In genomic region chr3:67429999-67430380, GRCm38 (mm10) we compare ENCODE assay signal across 8 mouse cellular contexts. TPM values are rescaled to one million over a fixed set of nuclear protein-coding genes. Genes with fewer than 3 reads are reported as not detected.
DNase-seq lines count a peak whose midpoint lies in the region; ATAC-seq and TF ChIP-seq lines count a peak whose summit lies in the region.

Gene Gfm1 (plus strand): TSS chr3:67430096.

- ATAC-seq in forebrain, embryonic 11.5 days (replicated peaks; ENCODE audit: low FRiP score) = peak; percentile 93
- ATAC-seq in heart, embryonic 16.5 days (replicated peaks; ENCODE audit: extremely low read depth, insufficient read depth, low FRiP score) = peak; percentile 90
- peak; percentile 85 for ATAC-seq in liver, embryonic 15.5 days (ENCODE audit: insufficient read depth)
- ATAC-seq in neural tube, embryonic 12.5 days (ENCODE audit: low FRiP score, low read depth) = peak; percentile 95

- peak; percentile 89 for TF ChIP-seq POLR2A in CH12.LX (IDR thresholded peaks at IDR 0.05; ENCODE audit: low read depth, low read length)

- H3K4me3 ChIP-seq in CH12.LX (replicated peaks in 1 of 3; ENCODE audit: low read depth in 2 of 3, low read length in 2 of 3, poor library complexity in 1 of 3) = peak within 1 kb of the TSS; percentile 87 to 99 (median 97)
- peak within 1 kb of the TSS; percentile 94 for H3K4me3 ChIP-seq in forebrain, embryonic 11.5 days (ENCODE audit: low read depth, low read length)
- peak within 1 kb of the TSS; percentile 95 for H3K4me3 ChIP-seq in heart, embryonic 16.5 days (ENCODE audit: low read length)
- H3K4me3 ChIP-seq in liver, embryonic 15.5 days (replicated peaks) = peak within 1 kb of the TSS; percentile 87
- peak within 1 kb of the TSS; percentile 84 for H3K4me3 ChIP-seq in neural tube, embryonic 12.5 days

- TF ChIP-seq EP300 in CH12.LX (IDR thresholded peaks at IDR 0.05; ENCODE audit: low read length) = no peak

- dilution Hi-C loops in CH12.LX (cut with MboI; ENCODE audit: extremely low pct_ligation_motif_present, extremely low pct_unique_long_range_greater_than_20kb, low sequenced_read_pairs) = no loop called here

- peak; percentile 43 to 84; a peak in 3 of 4 replicates for TF ChIP-seq CTCF in CH12.LX (conservative IDR thresholded peaks at IDR 0.05 in 1 of 2, IDR thresholded peaks at IDR 0.05 in 1 of 2; ENCODE audit: low read depth in 2 of 2, low read length in 2 of 2)

- peaks cover 22 to 36% of the 10 kb centered on the region in 2 experiments for H3K36me3 ChIP-seq in CH12.LX (replicated peaks in 1 of 2; ENCODE audit: control insufficient read depth in 1 of 2, insufficient read depth in 1 of 2, low read length in 1 of 2)
- no peaks in the 10 kb centered on the region; the same call in 1 of the 2 replicates for H3K36me3 ChIP-seq in forebrain, embryonic 11.5 days (ENCODE audit: control insufficient read depth, insufficient read depth, low read length)
- H3K36me3 ChIP-seq in heart, embryonic 16.5 days (ENCODE audit: control insufficient read depth, insufficient read depth) = peaks cover 14% of the 10 kb centered on the region
- peaks cover 27% of the 10 kb centered on the region for H3K36me3 ChIP-seq in liver, embryonic 15.5 days (replicated peaks)
- H3K36me3 ChIP-seq in neural tube, embryonic 12.5 days = peaks cover 21% of the 10 kb centered on the region

- peaks cover 12% of the 10 kb centered on the region for H3K9me3 ChIP-seq in CH12.LX (replicated peaks; ENCODE audit: low read length)
- peaks cover 9% of the 10 kb centered on the region; the same call in 1 of the 2 replicates for H3K9me3 ChIP-seq in forebrain, embryonic 11.5 days (ENCODE audit: control insufficient read depth, low read length)
- H3K9me3 ChIP-seq in heart, embryonic 16.5 days (replicated peaks; ENCODE audit: control insufficient read depth, low read length) = peaks cover 5% of the 10 kb centered on the region
- H3K9me3 ChIP-seq in liver, embryonic 15.5 days (replicated peaks) = no peaks in the 10 kb centered on the region
- peaks cover 12% of the 10 kb centered on the region for H3K9me3 ChIP-seq in neural tube, embryonic 12.5 days

- H3K4me1 ChIP-seq in CH12.LX (ENCODE audit: control insufficient read depth in 1 of 2, insufficient read depth in 2 of 2) = peaks cover 4 to 14% of the 10 kb centered on the region in 2 experiments
- 0 out of 2 replicates have a peak, but pooled peaks cover 4% of the 10 kb centered on the region for H3K4me1 ChIP-seq in forebrain, embryonic 11.5 days (replicated peaks; ENCODE audit: control insufficient read depth, insufficient read depth, low read length)
- peaks cover 10% of the 10 kb centered on the region for H3K4me1 ChIP-seq in heart, embryonic 16.5 days (ENCODE audit: control insufficient read depth, insufficient read depth, low read length)
- peaks cover 12% of the 10 kb centered on the region for H3K4me1 ChIP-seq in liver, embryonic 15.5 days (replicated peaks)
- peaks cover 9% of the 10 kb centered on the region for H3K4me1 ChIP-seq in neural tube, embryonic 12.5 days

- TF ChIP-seq RAD21 in CH12.LX (IDR thresholded peaks at IDR 0.05; ENCODE audit: low read depth, low read length) = no peak

- in situ Hi-C loops in CH12.LX (cut with MboI; ENCODE audit: low pct_ligation_motif_present, low pct_unique_long_range_greater_than_20kb, low sequenced_read_pairs) = no loop called here

- H3K4me2 ChIP-seq in CH12.LX (ENCODE audit: insufficient read depth, low read depth, poor library complexity, severe bottlenecking) = peak within 1 kb of the TSS; percentile 94
- H3K4me2 ChIP-seq in forebrain, embryonic 11.5 days (ENCODE audit: low read depth, low read length, severe bottlenecking) = peak within 1 kb of the TSS; percentile 75
- H3K4me2 ChIP-seq in heart, embryonic 16.5 days (ENCODE audit: low read depth, low read length) = peak within 1 kb of the TSS; percentile 89
- H3K4me2 ChIP-seq in liver, embryonic 15.5 days = peak within 1 kb of the TSS; percentile 68
- H3K4me2 ChIP-seq in neural tube, embryonic 12.5 days (replicated peaks) = peak within 1 kb of the TSS; percentile 90

- H3K9ac ChIP-seq in CH12.LX (ENCODE audit: insufficient read depth, low read depth) = peak within 1 kb of the TSS; percentile 55
- H3K9ac ChIP-seq in forebrain, embryonic 11.5 days (ENCODE audit: low read length) = peak within 1 kb of the TSS; percentile 86
- peak within 1 kb of the TSS; percentile 91 for H3K9ac ChIP-seq in heart, embryonic 16.5 days (ENCODE audit: low read length)
- H3K9ac ChIP-seq in liver, embryonic 15.5 days = peak within 1 kb of the TSS; percentile 80
- peak within 1 kb of the TSS; percentile 77 for H3K9ac ChIP-seq in neural tube, embryonic 12.5 days

- 0% methylated on average over 24 of the region's 24 CpGs for WGBS in forebrain, embryonic 11.5 days
- 0% methylated on average over 24 of the region's 24 CpGs for WGBS in heart, embryonic 16.5 days
- WGBS in liver, embryonic 15.5 days (ENCODE audit: insufficient replicate concordance) = 0% methylated on average over 24 of the region's 24 CpGs
- under 1% methylated on average over 24 of the region's 24 CpGs for WGBS in neural tube, embryonic 12.5 days

- H3K27ac ChIP-seq in CH12.LX (ENCODE audit: insufficient read depth, low read depth) = no peak within 1 kb of the TSS
- H3K27ac ChIP-seq in forebrain, embryonic 11.5 days (ENCODE audit: low read depth, low read length) = no peak within 1 kb of the TSS
- 0 out of 2 replicates have a peak within 1 kb of the TSS, but pooled peaks have one; percentile 25 for H3K27ac ChIP-seq in heart, embryonic 16.5 days (ENCODE audit: low read length)
- H3K27ac ChIP-seq in liver, embryonic 15.5 days (replicated peaks) = no peak within 1 kb of the TSS
- H3K27ac ChIP-seq in neural tube, embryonic 12.5 days = no peak within 1 kb of the TSS

- H3K27me3 ChIP-seq in CH12.LX (replicated peaks) = no peaks in the 10 kb centered on the region
- no peaks in the 10 kb centered on the region for H3K27me3 ChIP-seq in forebrain, embryonic 11.5 days (ENCODE audit: control insufficient read depth, insufficient read depth, low read length)
- no peaks in the 10 kb centered on the region for H3K27me3 ChIP-seq in heart, embryonic 16.5 days (ENCODE audit: control insufficient read depth, insufficient read depth, low read length)
- no peaks in the 10 kb centered on the region for H3K27me3 ChIP-seq in liver, embryonic 15.5 days
- H3K27me3 ChIP-seq in neural tube, embryonic 12.5 days (replicated peaks) = no peaks in the 10 kb centered on the region

- peak; percentile 90 for DNase-seq in CH12.LX (ENCODE audit: extremely low read depth)
- DNase-seq in c-Kit-positive CD71-positive TER-119-negative erythroid progenitor cells, embryonic 14.5 days (ENCODE audit: low read depth) = peak; percentile 80
- peak; percentile 93 for DNase-seq in forebrain, embryonic 11.5 days (ENCODE audit: low spot score)
- DNase-seq in kidney, postnatal 36 days = peak; percentile 93 to 95
- peak; percentile 77 for DNase-seq in telencephalon, adult 2 months (ENCODE audit: low read depth, low spot score)

- H3K79me2 ChIP-seq in CH12.LX (replicated peaks; ENCODE audit: control insufficient read depth, extremely low read depth, insufficient read depth, poor library complexity, severe bottlenecking) = peaks cover 19% of the 10 kb centered on the region

TF ChIP-seq in CH12.LX, 34 proteins besides CTCF, POLR2A, EP300 and RAD21 (continues in another document):
- TF ChIP-seq ELF1 (IDR thresholded peaks at IDR 0.05; ENCODE audit: low read depth, low read length) (peak; percentile 94), KAT2A (IDR thresholded peaks at IDR 0.05; ENCODE audit: insufficient replicate concordance, low read length) (peak; percentile 85; the same call in 1 of the 2 replicates), PAX5 (IDR thresholded peaks at IDR 0.05; ENCODE audit: low read length) (no peak), CHD2 (IDR thresholded peaks at IDR 0.05; ENCODE audit: low read length) (peak; percentile 62; the same call in 1 of the 2 replicates), USF1 (IDR thresholded peaks at IDR 0.05; ENCODE audit: low read depth, low read length) (peak; percentile 22; the same call in 1 of the 2 replicates), ZKSCAN1 (IDR thresholded peaks at IDR 0.05; ENCODE audit: borderline replicate concordance, low read depth, low read length) (no peak), ZC3H11A (IDR thresholded peaks at IDR 0.05; ENCODE audit: low read depth, low read length) (no peak), BHLHE40 (IDR thresholded peaks at IDR 0.05; ENCODE audit: low read depth, low read length) (no peak), MEF2A (IDR thresholded peaks at IDR 0.05; ENCODE audit: borderline replicate concordance, low read depth, low read length) (peak; percentile 33; the same call in 1 of the 2 replicates), SMC3 (IDR thresholded peaks at IDR 0.05; ENCODE audit: low read depth, low read length) (peak; percentile 41), TBP (conservative IDR thresholded peaks at IDR 0.05; ENCODE audit: low read depth, low read length) (0 out of 2 replicates have a peak, but pooled peaks have one; percentile 59), JUN (IDR thresholded peaks at IDR 0.05; ENCODE audit: insufficient read depth, low read depth, low read length) (no peak), IRF4 (IDR thresholded peaks at IDR 0.05; ENCODE audit: low read depth, low read length) (peak; percentile 70), MAX (IDR thresholded peaks at IDR 0.05; ENCODE audit: low read length) (peak; percentile 44; the same call in 1 of the 2 replicates), JUND (conservative IDR thresholded peaks at IDR 0.05; ENCODE audit: low read depth, low read length) (no peak), HCFC1 (IDR thresholded peaks at IDR 0.05; ENCODE audit: low read depth, low read length) (peak; percentile 92), MXI1 (IDR thresholded peaks at IDR 0.05; ENCODE audit: low read depth, low read length) (peak; percentile 94), NELFE (IDR thresholded peaks at IDR 0.05; ENCODE audit: low read depth, low read length) (peak; percentile 75; the same call in 1 of the 2 replicates), TCF12 (IDR thresholded peaks at IDR 0.05; ENCODE audit: low read depth, low read length) (peak; percentile 89), GABPA (IDR thresholded peaks at IDR 0.05; ENCODE audit: insufficient replicate concordance, low read depth, low read length) (peak; percentile 95), SIN3A (IDR thresholded peaks at IDR 0.05; ENCODE audit: low read length) (peak; percentile 89), E2F4 (IDR thresholded peaks at IDR 0.05; ENCODE audit: insufficient replicate concordance, low read depth, low read length) (no peak)

RNA-seq across cellular contexts. Expression of gene Gfm1, which starts in this region (rescaled TPM):
- total RNA-seq in CH12.LX (2012; rRNA removed) (47.0 and 63.5 TPM in 2 replicates), CH12.LX (2014; rRNA removed) (73.1 and 74.9 TPM in 2 replicates)
- 91.3 and 98.9 TPM in 2 replicates for polyA plus RNA-seq in CH12.LX (2012; ENCODE audit: insufficient read length, low read depth)
- polyA plus RNA-seq in forebrain, embryonic 11.5 days (2014; fragmentation: Nextera tagmentation; extraction: Ambion mirVana) = 49.9 and 52.7 TPM in 2 replicates
- polyA plus RNA-seq in heart, embryonic 16.5 days (2015; fragmentation: Nextera tagmentation; extraction: Ambion mirVana) = 113 and 115 TPM in 2 replicates
- polyA plus RNA-seq in liver, embryonic 15.5 days (2015; fragmentation: Nextera tagmentation; extraction: Ambion mirVana) = 28.8 and 29.8 TPM in 2 replicates
- polyA plus RNA-seq in neural tube, embryonic 12.5 days (2016; fragmentation: Nextera tagmentation; extraction: Ambion mirVana) = 37.3 and 40.1 TPM in 2 replicates
